16 mouse cellular contexts compared by ENCODE assay signal in the genomic region with DNA sequence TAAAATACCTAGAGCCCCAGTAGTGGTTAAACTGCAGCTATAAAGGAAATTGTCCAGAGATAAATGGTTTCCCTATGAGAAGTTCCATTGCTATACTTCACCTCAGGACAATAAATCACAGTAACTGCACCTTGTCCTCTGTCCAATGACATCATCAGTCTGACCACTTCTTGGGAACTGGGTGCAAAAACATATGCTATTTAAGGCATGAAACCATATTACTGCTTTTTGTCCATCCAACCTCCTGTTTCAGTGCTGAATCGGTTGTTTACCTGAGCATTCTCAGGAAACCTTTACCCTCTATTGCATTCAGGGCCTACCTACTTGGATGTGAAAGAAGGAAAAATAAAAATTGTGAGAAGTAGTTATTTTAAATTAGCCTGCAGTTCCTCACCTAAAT. TPM values are rescaled to one million over a fixed set of nuclear protein-coding genes. Genes with fewer than 3 reads are reported as not detected.
DNase-seq lines count a peak whose midpoint lies in the region; ATAC-seq and TF ChIP-seq lines count a peak whose summit lies in the region.
"Had no signal": no experiment of that assay in that cellular context is flagged by ENCODE, and none has a peak within 500 bp of the region (broad histone marks: within the 10 kb centered on the region; RNA-seq: fewer than 3 reads in every experiment).

No protein-coding gene starts in this region.

- no peaks in the 10 kb centered on the region for H3K27me3 ChIP-seq in forebrain, embryonic 13.5 days
- no peaks in the 10 kb centered on the region for H3K27me3 ChIP-seq in forebrain, postnatal 0 days (ENCODE audit: insufficient read depth, low read length)
- no peaks in the 10 kb centered on the region for H3K27me3 ChIP-seq in kidney, adult 2 months (replicated peaks; ENCODE audit: control insufficient read depth, insufficient read depth, low read length)
- H3K27me3 ChIP-seq in kidney, embryonic 15.5 days: no peaks in the 10 kb centered on the region
- H3K27me3 ChIP-seq in midbrain, embryonic 15.5 days (replicated peaks): no peaks in the 10 kb centered on the region
- no peaks in the 10 kb centered on the region for H3K27me3 ChIP-seq in midbrain, embryonic 11.5 days (ENCODE audit: control insufficient read depth, insufficient read depth, low read length)
- no peaks in the 10 kb centered on the region for H3K27me3 ChIP-seq in myocyte (ENCODE audit: control insufficient read depth, insufficient read depth, insufficient read length)
- H3K27me3 ChIP-seq: embryonic facial prominence, embryonic 15.5 days; heart, embryonic 13.5 days; limb, embryonic 13.5 days; liver, embryonic 15.5 days had no signal

- WGBS in forebrain, embryonic 13.5 days: 81% methylated on average over 1 of the region's 1 CpGs
- 82% methylated on average over 1 of the region's 1 CpGs for WGBS in forebrain, postnatal 0 days
- WGBS in kidney, adult 2 months: 52% methylated on average over 1 of the region's 1 CpGs
- WGBS in kidney, embryonic 15.5 days: 68% methylated on average over 1 of the region's 1 CpGs
- 79% methylated on average over 1 of the region's 1 CpGs for WGBS in midbrain, embryonic 15.5 days
- 89% methylated on average over 1 of the region's 1 CpGs for WGBS in midbrain, embryonic 11.5 days

- no peak for TF ChIP-seq CTCF in forebrain, postnatal 0 days (IDR thresholded peaks at IDR 0.05; ENCODE audit: low read depth)
- no peak for TF ChIP-seq CTCF in kidney, adult 2 months (conservative IDR thresholded peaks at IDR 0.05; ENCODE audit: insufficient read depth, insufficient read length, low read depth, low read length)

- TF ChIP-seq POLR2A in kidney, adult 2 months (IDR thresholded peaks at IDR 0.05; ENCODE audit: low read depth, low read length): no peak
- TF ChIP-seq POLR2A in myocyte (IDR thresholded peaks at IDR 0.05; ENCODE audit: insufficient read length, low read depth): no peak

- H3K4me2 ChIP-seq in forebrain, embryonic 13.5 days: peak overlapping the region; percentile 29; the same call in 1 of the 2 replicates
- no peak overlapping the region for H3K4me2 ChIP-seq in forebrain, postnatal 0 days (ENCODE audit: low read depth)
- no peak overlapping the region for H3K4me2 ChIP-seq in kidney, embryonic 15.5 days
- H3K4me2 ChIP-seq in midbrain, embryonic 15.5 days: 0 out of 2 replicates have a peak overlapping the region, but pooled peaks have one; percentile 4
- no peak overlapping the region for H3K4me2 ChIP-seq in midbrain, embryonic 11.5 days
- H3K4me2 ChIP-seq in myocyte (ENCODE audit: low read depth): peak overlapping the region; percentile 74
- H3K4me2 ChIP-seq: embryonic facial prominence, embryonic 15.5 days had no signal

- H3K27ac ChIP-seq in forebrain, embryonic 13.5 days: no peak overlapping the region
- no peak overlapping the region for H3K27ac ChIP-seq in forebrain, postnatal 0 days (ENCODE audit: low read depth, low read length)
- H3K27ac ChIP-seq in kidney, adult 2 months (ENCODE audit: insufficient read depth, low read depth, low read length): no peak overlapping the region
- H3K27ac ChIP-seq in kidney, embryonic 15.5 days: no peak overlapping the region
- H3K27ac ChIP-seq in midbrain, embryonic 15.5 days: no peak overlapping the region
- no peak overlapping the region for H3K27ac ChIP-seq in midbrain, embryonic 11.5 days (ENCODE audit: low read depth, low read length)
- H3K27ac ChIP-seq: macrophage had no signal

- no peaks in the 10 kb centered on the region for H3K9me3 ChIP-seq in forebrain, embryonic 13.5 days (replicated peaks)
- H3K9me3 ChIP-seq in forebrain, postnatal 0 days (ENCODE audit: low read length): no peaks in the 10 kb centered on the region
- no peaks in the 10 kb centered on the region for H3K9me3 ChIP-seq in kidney, embryonic 15.5 days (replicated peaks)
- H3K9me3 ChIP-seq in midbrain, embryonic 15.5 days: no peaks in the 10 kb centered on the region
- H3K9me3 ChIP-seq in midbrain, embryonic 11.5 days (ENCODE audit: control insufficient read depth, low read length): no peaks in the 10 kb centered on the region
- H3K9me3 ChIP-seq: embryonic facial prominence, embryonic 15.5 days; heart, embryonic 13.5 days; limb, embryonic 13.5 days; liver, embryonic 15.5 days had no signal

- no peak for DNase-seq in forebrain, postnatal 0 days
- peak; percentile 17 for DNase-seq in kidney, adult 2 months
- no peak for DNase-seq in midbrain, embryonic 11.5 days (ENCODE audit: low spot score, missing footprints)
- DNase-seq in frontal cortex, postnatal 36 days (ENCODE audit: low spot score in 2 of 2): no peak
- DNase-seq: cerebellum, adult 18-20 months; heart, postnatal 4 days; thymus, adult 2 months had no signal

- peaks cover 47% of the 10 kb centered on the region for H3K4me1 ChIP-seq in forebrain, embryonic 13.5 days
- peaks cover 8% of the 10 kb centered on the region; the same call in 1 of the 2 replicates for H3K4me1 ChIP-seq in forebrain, postnatal 0 days (ENCODE audit: insufficient read depth)
- peaks cover 12% of the 10 kb centered on the region for H3K4me1 ChIP-seq in kidney, adult 2 months (ENCODE audit: control insufficient read depth, insufficient read depth, low read length)
- peaks cover 24% of the 10 kb centered on the region for H3K4me1 ChIP-seq in kidney, embryonic 15.5 days
- H3K4me1 ChIP-seq in midbrain, embryonic 15.5 days: peaks cover 35% of the 10 kb centered on the region
- peaks cover 19% of the 10 kb centered on the region for H3K4me1 ChIP-seq in midbrain, embryonic 11.5 days (ENCODE audit: control insufficient read depth, insufficient read depth, low read length)

- ATAC-seq in forebrain, embryonic 13.5 days: no peak
- ATAC-seq in forebrain, postnatal 0 days: no peak
- ATAC-seq in kidney, embryonic 15.5 days (replicated peaks; ENCODE audit: low FRiP score): no peak
- no peak for ATAC-seq in midbrain, embryonic 15.5 days (replicated peaks)
- no peak for ATAC-seq in midbrain, embryonic 11.5 days (ENCODE audit: low FRiP score)

- H3K79me2 ChIP-seq in myocyte (ENCODE audit: control insufficient read depth, insufficient read depth): peaks cover 67% of the 10 kb centered on the region

- no peak overlapping the region for H3ac ChIP-seq in myocyte (ENCODE audit: control insufficient read depth, insufficient read length)

- no peak overlapping the region for H3K4me3 ChIP-seq in forebrain, embryonic 13.5 days
- no peak overlapping the region for H3K4me3 ChIP-seq in forebrain, postnatal 0 days (ENCODE audit: low read depth, low read length)
- H3K4me3 ChIP-seq in kidney, adult 2 months (ENCODE audit: insufficient read depth, low read depth, low read length): no peak overlapping the region
- H3K4me3 ChIP-seq in kidney, embryonic 15.5 days (replicated peaks): no peak overlapping the region
- no peak overlapping the region for H3K4me3 ChIP-seq in midbrain, embryonic 15.5 days
- no peak overlapping the region for H3K4me3 ChIP-seq in midbrain, embryonic 11.5 days (ENCODE audit: low read depth, low read length)
- H3K4me3 ChIP-seq in myocyte: no peak overlapping the region
- H3K4me3 ChIP-seq: embryonic facial prominence, embryonic 15.5 days had no signal

- H3K36me3 ChIP-seq in forebrain, embryonic 13.5 days (ENCODE audit: poor library complexity, severe bottlenecking): no peaks in the 10 kb centered on the region
- no peaks in the 10 kb centered on the region for H3K36me3 ChIP-seq in forebrain, postnatal 0 days (ENCODE audit: insufficient read depth)
- H3K36me3 ChIP-seq in kidney, adult 2 months (ENCODE audit: control insufficient read depth, insufficient read depth, low read length): no peaks in the 10 kb centered on the region
- H3K36me3 ChIP-seq in kidney, embryonic 15.5 days: no peaks in the 10 kb centered on the region
- no peaks in the 10 kb centered on the region for H3K36me3 ChIP-seq in midbrain, embryonic 15.5 days (replicated peaks)
- no peaks in the 10 kb centered on the region for H3K36me3 ChIP-seq in midbrain, embryonic 11.5 days (ENCODE audit: control insufficient read depth, insufficient read depth, low read length)
- H3K36me3 ChIP-seq in myocyte (ENCODE audit: control insufficient read depth, insufficient read depth): no peaks in the 10 kb centered on the region
- H3K36me3 ChIP-seq: embryonic facial prominence, embryonic 15.5 days; heart, embryonic 13.5 days; limb, embryonic 13.5 days; liver, embryonic 15.5 days had no signal

- H3K9ac ChIP-seq in forebrain, embryonic 13.5 days: 0 out of 2 replicates have a peak overlapping the region, but pooled peaks have one; percentile 16
- no peak overlapping the region for H3K9ac ChIP-seq in forebrain, postnatal 0 days
- no peak overlapping the region for H3K9ac ChIP-seq in kidney, embryonic 15.5 days
- H3K9ac ChIP-seq in midbrain, embryonic 15.5 days: no peak overlapping the region
- no peak overlapping the region for H3K9ac ChIP-seq in midbrain, embryonic 11.5 days (ENCODE audit: low read length)
- H3K9ac ChIP-seq: embryonic facial prominence, embryonic 15.5 days; liver, embryonic 15.5 days had no signal

TF ChIP-seq in myocyte, 11 proteins besides CTCF, POLR2A, EP300 and RAD21:
- no peak for TF ChIP-seq CEBPB (IDR thresholded peaks at IDR 0.05; ENCODE audit: insufficient read depth, poor library complexity, severe bottlenecking)

RNA-seq across cellular contexts. Expression of a gene that starts 2.8 kb away (rescaled TPM):
- polyA plus RNA-seq in forebrain, embryonic 13.5 days (2015; fragmentation: Nextera tagmentation; extraction: Ambion mirVana): 23.9 and 25.9 TPM in 2 replicates
- total RNA-seq in forebrain, postnatal 0 days (2014; rRNA removed): 14.3 and 22.2 TPM in 2 replicates
- 11.1 and 16.7 TPM in 2 replicates for polyA plus RNA-seq in forebrain, postnatal 0 days (2015; fragmentation: Nextera tagmentation; extraction: Ambion mirVana)
- 10.8 and 11.8 TPM in 2 replicates for polyA plus RNA-seq in kidney, adult 2 months (2012; rRNA removed)
- 19.5 TPM in 2 replicates for polyA plus RNA-seq in kidney, embryonic 15.5 days (2015; fragmentation: Nextera tagmentation; extraction: Ambion mirVana)
- 25.6 and 30.1 TPM in 2 replicates for polyA plus RNA-seq in midbrain, embryonic 15.5 days (2015; fragmentation: Nextera tagmentation; extraction: Ambion mirVana)
- polyA plus RNA-seq in midbrain, embryonic 11.5 days (2014; fragmentation: Nextera tagmentation; extraction: Ambion mirVana): 31.3 and 32.1 TPM in 2 replicates
- 2.1 TPM for polyA plus RNA-seq in myocyte (2012; fragmentation: generic; extraction: Trizol)

Comparison
In these comparisons a context has a peak if more than half of its experiments do, and no peak if none do; other contexts are left out.
1. H3K4me2 ChIP-seq: peak in forebrain, embryonic 13.5 days (single experiment), midbrain, embryonic 15.5 days (single experiment) and myocyte (single experiment); none in forebrain, postnatal 0 days (single experiment), kidney, embryonic 15.5 days (single experiment) and midbrain, embryonic 11.5 days (single experiment).